Mouse (Mus musculus) forebrain, embryonic 13.5 days (tissue): ENCODE data around the gene Ms4a4c. TPM values are rescaled to one million over a fixed set of nuclear protein-coding genes. Genes with fewer than 3 reads are reported as not detected.

Experiments
- ATAC-seq: fragments of 200-750 bp; cut with Nextera tagmentation; 2 replicates; pipeline ENCODE4 v1.8.0; 2017
- H3K27ac ChIP-seq: fragments of 300-500 bp; sonication (generic); 2 replicates; pipeline ENCODE4 v1.5.1; 2015; ENCODE audit warnings: inconsistent platforms, mild to moderate bottlenecking, moderate library complexity
- H3K27me3 ChIP-seq: fragments of 300-500 bp; sonication (generic); 2 replicates; pipeline ENCODE4 v1.6.1; 2015; ENCODE audit warnings: mild to moderate bottlenecking, inconsistent platforms
- H3K36me3 ChIP-seq: fragments of 300-500 bp; sonication (generic); 2 replicates; pipeline ENCODE4 v1.6.1; 2015; ENCODE audit warnings: mild to moderate bottlenecking, inconsistent platforms; ENCODE audit not compliant: poor library complexity, severe bottlenecking
- H3K4me1 ChIP-seq: fragments of 300-500 bp; sonication (generic); 2 replicates; pipeline ENCODE4 v1.6.1; 2015; ENCODE audit warnings: inconsistent platforms
- H3K4me2 ChIP-seq: fragments of 300-500 bp; sonication (generic); 2 replicates; pipeline ENCODE4 v1.6.1; 2015; ENCODE audit warnings: inconsistent platforms, mild to moderate bottlenecking, moderate library complexity
- H3K4me3 ChIP-seq: fragments of 300-500 bp; sonication (generic); 2 replicates; pipeline ENCODE4 v1.5.1; 2015; ENCODE audit warnings: mild to moderate bottlenecking, inconsistent platforms
- H3K9ac ChIP-seq: fragments of 300-500 bp; sonication (generic); 2 replicates; pipeline ENCODE4 v1.6.1; 2015; ENCODE audit warnings: mild to moderate bottlenecking, inconsistent platforms
- H3K9me3 ChIP-seq: fragments of 300-500 bp; sonication (generic); replicated peaks from 2 replicates; pipeline ENCODE4 v1.6.1; 2016; ENCODE audit warnings: inconsistent platforms
- WGBS: fragments of 180-500 bp; shearing (Covaris S2); methylation state at CpG from one replicate; pipeline ENCODE4 v1.1.7; 2015; 5-methylcytosine and 5-hydroxymethylcytosine counted together
- polyA plus RNA-seq: library from polyadenylated mRNA; unstranded; fragments of >200 nt; fragmentation: Nextera tagmentation; extraction: Ambion mirVana; gene quantifications from 2 replicates; pipeline ENCODE4 v1.2.1, GENCODE M21; 2015

Ms4a4c gene
- polyA plus RNA-seq, result not detected in 2 replicates

GRCm38 (mm10) chr19:11404527-11404926 is at the start of gene Ms4a4c:
Gene Ms4a4c (plus strand): TSS chr19:11404770.
- Histone ChIP-seq H3K9me3 (no peaks in the 10 kb centered on the region), H3K9ac (no peak within 1 kb of the TSS), H3K27ac (no peak within 1 kb of the TSS), H3K36me3 (no peaks in the 10 kb centered on the region), H3K27me3 (no peaks in the 10 kb centered on the region), H3K4me3 (no peak within 1 kb of the TSS), H3K4me2 (no peak within 1 kb of the TSS), H3K4me1 (no peaks in the 10 kb centered on the region)
- ATAC-seq, result no peak
- 84% methylated on average over 3 of the region's 3 CpGs for WGBS

- Histone ChIP-seq H3K27ac (no peak overlapping the region), H3K9ac (no peak overlapping the region), H3K27me3 (no peaks in the 10 kb centered on the region), H3K4me2 (no peak overlapping the region), H3K4me3 (no peak overlapping the region), H3K9me3 (no peaks in the 10 kb centered on the region), H3K36me3 (no peaks in the 10 kb centered on the region), H3K4me1 (no peaks in the 10 kb centered on the region)
- WGBS, result 91% methylated on average over 7 of the region's 7 CpGs
- ATAC-seq, result no peak
Observed at GRCm38 (mm10) chr19:11355730-11356129, 48.8 kb upstream of the Ms4a4c start.

GRCm38 (mm10) chr19:11360106-11360505 is 44.5 kb upstream of the Ms4a4c start:
- Histone ChIP-seq H3K4me3 (no peak overlapping the region), H3K4me2 (no peak overlapping the region), H3K9ac (no peak overlapping the region), H3K36me3 (no peaks in the 10 kb centered on the region), H3K27ac (no peak overlapping the region), H3K9me3 (no peaks in the 10 kb centered on the region), H3K4me1 (no peaks in the 10 kb centered on the region), H3K27me3 (no peaks in the 10 kb centered on the region)
- no peak for ATAC-seq
- WGBS, result 74% methylated on average over 3 of the region's 3 CpGs

GRCm38 (mm10) chr19:11362002-11362401 is 42.6 kb upstream of the Ms4a4c start:
- Histone ChIP-seq H3K27me3 (no peaks in the 10 kb centered on the region), H3K4me1 (no peaks in the 10 kb centered on the region), H3K4me3 (no peak overlapping the region), H3K9me3 (no peaks in the 10 kb centered on the region), H3K27ac (no peak overlapping the region), H3K36me3 (no peaks in the 10 kb centered on the region), H3K9ac (no peak overlapping the region), H3K4me2 (no peak overlapping the region)
- ATAC-seq, result no peak

DNA sequence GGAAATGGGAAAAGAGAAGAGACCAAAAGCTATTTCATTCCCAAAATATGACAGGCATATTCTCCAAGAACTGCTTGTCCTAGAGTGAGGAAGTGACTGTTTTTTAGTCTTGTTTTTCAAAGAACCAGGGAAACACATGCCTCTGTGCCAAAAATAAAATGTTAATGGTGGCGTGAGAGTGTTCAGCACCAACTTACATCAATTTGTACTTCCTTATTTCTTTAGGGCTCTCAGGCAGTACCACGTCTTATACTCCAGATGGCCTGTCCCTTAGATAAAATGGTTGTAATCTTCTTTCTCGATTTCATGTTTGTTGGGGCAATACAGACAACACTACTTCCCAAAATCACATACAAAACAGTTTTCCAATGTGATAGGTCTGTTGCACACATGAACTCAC is 36.3 kb upstream of the Ms4a4c start:
- Histone ChIP-seq H3K36me3 (no peaks in the 10 kb centered on the region), H3K4me1 (no peaks in the 10 kb centered on the region), H3K4me3 (no peak overlapping the region), H3K27me3 (no peaks in the 10 kb centered on the region), H3K27ac (no peak overlapping the region), H3K9ac (no peak overlapping the region), H3K9me3 (no peaks in the 10 kb centered on the region), H3K4me2 (no peak overlapping the region)
- WGBS, result 85% methylated on average over 3 of the region's 3 CpGs
- no peak for ATAC-seq

GRCm38 (mm10) chr19:11371181-11371580 is 33.4 kb upstream of the Ms4a4c start:
- Histone ChIP-seq H3K9ac (no peak overlapping the region), H3K4me2 (no peak overlapping the region), H3K4me1 (no peaks in the 10 kb centered on the region), H3K27ac (no peak overlapping the region), H3K27me3 (no peaks in the 10 kb centered on the region), H3K9me3 (no peaks in the 10 kb centered on the region), H3K36me3 (no peaks in the 10 kb centered on the region), H3K4me3 (no peak overlapping the region)
- no peak for ATAC-seq

GRCm38 (mm10) chr19:11375273-11375672 is 29.3 kb upstream of the Ms4a4c start, which contains the start of gene Ms4a4a:
Gene Ms4a4a (plus strand): TSS chr19:11375523.
- no peak within 1 kb of the TSS for H3K4me3 ChIP-seq
- no peak within 1 kb of the TSS for H3K9ac ChIP-seq
- H3K9me3 ChIP-seq, result no peaks in the 10 kb centered on the region
- no peak within 1 kb of the TSS for H3K27ac ChIP-seq
- 80% methylated on average over 2 of the region's 2 CpGs for WGBS
- H3K4me1 ChIP-seq, result no peaks in the 10 kb centered on the region
- H3K36me3 ChIP-seq, result no peaks in the 10 kb centered on the region
- H3K4me2 ChIP-seq, result no peak within 1 kb of the TSS
- ATAC-seq, result no peak
- H3K27me3 ChIP-seq, result no peaks in the 10 kb centered on the region

DNA sequence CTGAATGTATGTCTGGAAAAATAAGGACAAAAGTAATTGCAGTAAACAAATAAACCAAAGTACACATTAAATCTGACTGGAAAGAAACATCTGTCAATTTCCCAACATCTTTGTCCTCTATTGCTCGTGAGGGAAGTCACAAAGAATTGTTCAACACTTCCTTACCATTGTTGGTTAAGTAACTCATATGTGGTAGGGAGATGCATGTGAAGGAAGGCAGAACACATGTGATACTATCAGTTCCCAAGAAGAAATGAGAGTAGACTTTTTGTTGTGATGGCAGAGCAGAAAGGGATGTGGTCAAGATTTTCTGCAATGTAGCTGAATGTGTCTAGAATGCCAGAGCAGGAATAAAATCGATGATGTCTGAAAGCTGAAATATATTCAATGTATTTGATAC is 28.2 kb upstream of the Ms4a4c start:
- no peak for ATAC-seq
- WGBS, result 85% methylated on average over 2 of the region's 2 CpGs
- no peaks in the 10 kb centered on the region for H3K9me3 ChIP-seq

GRCm38 (mm10) chr19:11387109-11387508 is 17.5 kb upstream of the Ms4a4c start:
- Histone ChIP-seq H3K27me3 (no peaks in the 10 kb centered on the region), H3K9me3 (no peaks in the 10 kb centered on the region), H3K4me1 (no peaks in the 10 kb centered on the region), H3K4me2 (no peak overlapping the region), H3K36me3 (no peaks in the 10 kb centered on the region), H3K9ac (no peak overlapping the region), H3K27ac (no peak overlapping the region), H3K4me3 (no peak overlapping the region)
- no peak for ATAC-seq
- 80% methylated on average over 2 of the region's 2 CpGs for WGBS

More for the DNA sequence above, 28.2 kb upstream of the Ms4a4c start:
- no peak overlapping the region for H3K4me3 ChIP-seq
- H3K4me1 ChIP-seq, result no peaks in the 10 kb centered on the region
- H3K9ac ChIP-seq, result no peak overlapping the region
- no peak overlapping the region for H3K4me2 ChIP-seq
- no peaks in the 10 kb centered on the region for H3K27me3 ChIP-seq
- no peaks in the 10 kb centered on the region for H3K36me3 ChIP-seq
- H3K27ac ChIP-seq, result no peak overlapping the region

GRCm38 (mm10) chr19:11387685-11388084 is 16.9 kb upstream of the Ms4a4c start:
- Histone ChIP-seq H3K27ac (no peak overlapping the region), H3K9me3 (no peaks in the 10 kb centered on the region), H3K4me2 (no peak overlapping the region), H3K9ac (no peak overlapping the region), H3K4me3 (no peak overlapping the region), H3K36me3 (no peaks in the 10 kb centered on the region), H3K27me3 (no peaks in the 10 kb centered on the region), H3K4me1 (no peaks in the 10 kb centered on the region)
- no peak for ATAC-seq
- WGBS, result 89% methylated on average over 4 of the region's 4 CpGs

DNA sequence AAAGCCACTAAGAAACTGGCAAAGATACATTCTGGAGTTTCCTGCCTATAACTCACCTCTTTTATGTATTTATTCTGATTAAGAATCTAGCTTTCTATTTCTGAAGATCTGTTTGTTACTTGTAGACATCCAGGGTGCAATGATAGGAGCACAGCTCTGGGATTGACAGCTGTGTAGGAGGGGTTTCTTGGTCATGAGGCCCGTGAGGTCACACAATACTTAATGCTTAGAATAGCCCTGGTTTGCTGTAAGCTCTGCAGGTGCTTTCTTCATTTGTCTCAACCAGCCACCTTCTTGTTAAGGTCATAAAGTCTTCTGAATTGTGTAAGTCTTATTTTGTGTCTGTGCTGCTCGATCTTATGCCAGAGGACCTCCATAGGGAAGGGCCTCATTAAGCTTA is 15.6 kb upstream of the Ms4a4c start:
- WGBS, result 69% methylated on average over 2 of the region's 2 CpGs
- no peaks in the 10 kb centered on the region for H3K36me3 ChIP-seq
- ATAC-seq, result no peak

GRCm38 (mm10) chr19:11395769-11396168 is 8.8 kb upstream of the Ms4a4c start:
- Histone ChIP-seq H3K4me3 (no peak overlapping the region), H3K4me1 (no peaks in the 10 kb centered on the region), H3K36me3 (no peaks in the 10 kb centered on the region), H3K9me3 (no peaks in the 10 kb centered on the region), H3K27me3 (no peaks in the 10 kb centered on the region), H3K27ac (no peak overlapping the region), H3K4me2 (no peak overlapping the region), H3K9ac (no peak overlapping the region)
- no peak for ATAC-seq

More for the DNA sequence above, 15.6 kb upstream of the Ms4a4c start:
- H3K4me1 ChIP-seq, result no peaks in the 10 kb centered on the region
- no peak overlapping the region for H3K27ac ChIP-seq
- H3K9me3 ChIP-seq, result no peaks in the 10 kb centered on the region
- no peaks in the 10 kb centered on the region for H3K27me3 ChIP-seq
- H3K9ac ChIP-seq, result no peak overlapping the region
- H3K4me2 ChIP-seq, result no peak overlapping the region
- H3K4me3 ChIP-seq, result no peak overlapping the region

DNA sequence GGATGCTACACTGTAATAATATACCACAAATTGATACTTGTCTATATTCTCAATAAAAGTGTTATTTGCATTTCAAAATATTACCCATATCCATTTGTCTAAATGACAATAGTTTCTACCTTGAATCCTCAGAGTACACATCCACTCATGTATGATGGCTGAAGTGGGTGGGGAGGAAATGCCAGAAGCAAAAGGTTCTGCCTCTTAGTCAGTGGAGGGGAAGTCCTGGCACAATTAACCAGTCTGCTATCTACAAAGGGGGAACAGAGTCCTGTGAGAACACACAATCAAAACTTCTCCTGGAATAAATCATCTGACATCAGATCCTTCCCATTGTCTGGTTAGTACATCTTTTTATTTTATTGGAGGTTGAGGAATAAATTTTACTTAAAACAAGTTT is 2.9 kb downstream of the Ms4a4c start:
- no peaks in the 10 kb centered on the region for H3K4me1 ChIP-seq
- no peaks in the 10 kb centered on the region for H3K9me3 ChIP-seq
- H3K4me2 ChIP-seq, result no peak overlapping the region
- no peak overlapping the region for H3K4me3 ChIP-seq
- no peak for ATAC-seq
- H3K27me3 ChIP-seq, result no peaks in the 10 kb centered on the region
- no peaks in the 10 kb centered on the region for H3K36me3 ChIP-seq
- no peak overlapping the region for H3K27ac ChIP-seq
- H3K9ac ChIP-seq, result no peak overlapping the region
